Mouse (Mus musculus): ENCODE measurements at regions not wholly inside any gene's neighbourhood (a gene's known extent, or its start where the extent isn't known, plus 50 kb on each side); places are given as distances from the start of the nearest gene placed in this dataset.

DNA sequence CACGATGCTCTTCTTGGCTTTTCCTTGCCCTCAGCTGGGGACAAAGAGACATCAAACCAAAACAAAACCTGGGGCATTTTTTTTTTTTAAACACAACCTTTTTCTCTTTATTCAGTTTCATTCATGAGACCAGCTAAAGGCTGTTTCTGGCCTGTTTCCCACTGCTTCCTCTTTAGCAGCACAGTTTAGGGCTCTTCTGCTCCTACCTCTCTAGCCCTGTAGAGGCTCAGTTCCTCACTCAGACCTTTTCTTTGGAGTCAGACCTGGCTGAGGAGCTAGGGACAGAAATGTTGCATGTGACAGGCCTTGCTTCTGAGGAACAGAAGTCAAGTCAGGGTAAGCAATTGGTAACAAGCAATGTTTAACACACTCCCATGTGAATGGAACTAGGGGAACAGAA lies 198.1 kb upstream of the Jun start:
- no peak for TF ChIP-seq CTCF (conservative IDR thresholded peaks at IDR 0.05; ENCODE audit: low read length)
- TF ChIP-seq NANOG (IDR thresholded peaks at IDR 0.05; ENCODE audit: borderline replicate concordance, low read length), result no peak
- TF ChIP-seq POU5F1 (IDR thresholded peaks at IDR 0.05; ENCODE audit: borderline replicate concordance, low read length), result no peak

All from E14TG2a.4 (cell line).